Mouse (Mus musculus): ENCODE results near the gene Tma7.
A peak's percentile ranks its signal among the peaks of the same experiment; 100 is the strongest.

Tma7 gene

GRCm38 (mm10) chr9:109046306-109046705 lies 36.1 kb downstream of the Tma7 start:
- peak; percentile 89 for DNase-seq (ENCODE audit: low read depth, low spot score)

- DNase-seq (ENCODE audit: low read depth, low spot score), result no peak
Measured at GRCm38 (mm10) chr9:109041351-109041750, 41.0 kb downstream of the Tma7 start.

- no peak for DNase-seq (ENCODE audit: low read depth, low spot score)
Measured at GRCm38 (mm10) chr9:109040906-109041305, 41.5 kb downstream of the Tma7 start.

GRCm38 (mm10) chr9:109040216-109040615 lies 42.2 kb downstream of the Tma7 start:
- no peak for DNase-seq (ENCODE audit: low read depth, low spot score)

GRCm38 (mm10) chr9:109039681-109040080 lies 42.7 kb downstream of the Tma7 start:
- no peak for DNase-seq (ENCODE audit: low read depth, low spot score)

- DNase-seq (ENCODE audit: low read depth, low spot score), result peak; percentile 51
Measured at GRCm38 (mm10) chr9:109038901-109039364, 43.5 kb downstream of the Tma7 start.

- peak; percentile 88 for DNase-seq (ENCODE audit: low read depth, low spot score)
Measured at GRCm38 (mm10) chr9:109038086-109038895, 44.1 kb downstream of the Tma7 start, which contains the start of gene Shisa5. TSS of gene Shisa5 (plus strand) at chr9:109038565.

GRCm38 (mm10) chr9:109032435-109032834 lies 50.0 kb downstream of the Tma7 start:
- no peak for DNase-seq (ENCODE audit: low read depth, low spot score)

- DNase-seq (ENCODE audit: low read depth, low spot score), result no peak
Measured at GRCm38 (mm10) chr9:109031686-109032085, 50.7 kb downstream of the Tma7 start.

GRCm38 (mm10) chr9:109031001-109031400 lies 51.4 kb downstream of the Tma7 start:
- no peak for DNase-seq (ENCODE audit: low read depth, low spot score)

GRCm38 (mm10) chr9:109030312-109030711 lies 52.1 kb downstream of the Tma7 start:
- DNase-seq (ENCODE audit: low read depth, low spot score), result no peak

- DNase-seq (ENCODE audit: low read depth, low spot score), result no peak
Measured at GRCm38 (mm10) chr9:109028919-109029318, 53.5 kb downstream of the Tma7 start.

GRCm38 (mm10) chr9:109028421-109028820 lies 54.0 kb downstream of the Tma7 start:
- DNase-seq (ENCODE audit: low read depth, low spot score), result no peak

- DNase-seq (ENCODE audit: low read depth, low spot score), result no peak
Measured at GRCm38 (mm10) chr9:109027521-109027920, 54.9 kb downstream of the Tma7 start.
